Comparison of ENCODE assay signal across 8 mouse cellular contexts in the genomic region with DNA sequence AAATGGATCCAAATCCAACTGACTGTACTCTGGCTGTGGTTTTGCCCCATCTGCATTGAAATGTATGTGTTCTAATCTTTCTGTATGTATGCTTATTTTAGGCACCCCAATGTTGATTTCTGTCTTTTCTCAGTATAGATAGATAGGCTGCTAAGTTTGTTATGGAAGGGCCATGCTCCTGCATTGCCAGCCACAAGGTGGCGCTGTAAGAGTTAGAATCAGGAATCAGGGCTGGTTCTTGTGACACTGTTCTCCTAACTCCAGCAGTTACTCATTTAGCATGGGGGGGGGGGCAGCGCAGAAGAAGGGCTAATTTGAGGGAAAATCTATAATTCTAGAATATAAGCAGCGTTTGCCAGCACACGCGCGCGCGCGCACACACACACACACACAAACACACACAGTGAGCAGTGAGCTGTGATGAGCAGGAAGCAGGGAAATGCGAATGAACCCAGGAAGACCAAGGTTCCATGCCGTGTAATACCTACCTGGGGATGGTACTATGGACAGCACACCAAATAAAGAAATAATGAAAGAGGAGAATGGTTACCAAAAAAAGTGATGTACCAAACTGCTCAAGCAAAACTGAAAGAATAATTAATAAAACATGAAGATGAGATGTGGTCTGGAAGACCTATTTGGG.
DNase-seq lines count a peak whose midpoint lies in the region; ATAC-seq lines count a peak whose summit lies in the region.

No protein-coding gene starts in this region.

- H3K27me3 ChIP-seq in limb, embryonic 11.5 days (ENCODE audit: control insufficient read depth, insufficient read depth, low read length), result no peaks in the 10 kb centered on the region
- H3K27me3 ChIP-seq in neural tube, embryonic 15.5 days (replicated peaks), result no peaks in the 10 kb centered on the region

- no peak overlapping the region for H3K27ac ChIP-seq in limb, embryonic 11.5 days (replicated peaks; ENCODE audit: low read depth, low read length)
- H3K27ac ChIP-seq in neural tube, embryonic 15.5 days (replicated peaks), result no peak overlapping the region

- no peaks in the 10 kb centered on the region for H3K36me3 ChIP-seq in limb, embryonic 11.5 days (ENCODE audit: control insufficient read depth, insufficient read depth, low read length)
- peaks cover 21% of the 10 kb centered on the region for H3K36me3 ChIP-seq in neural tube, embryonic 15.5 days

- H3K4me1 ChIP-seq in limb, embryonic 11.5 days (ENCODE audit: control insufficient read depth, insufficient read depth, low read length), result no peaks in the 10 kb centered on the region
- H3K4me1 ChIP-seq in neural tube, embryonic 15.5 days, result 0 out of 2 replicates have a peak, but pooled peaks cover 5% of the 10 kb centered on the region

- no peaks in the 10 kb centered on the region for H3K9me3 ChIP-seq in limb, embryonic 11.5 days (ENCODE audit: control insufficient read depth, low read length)
- no peaks in the 10 kb centered on the region for H3K9me3 ChIP-seq in neural tube, embryonic 15.5 days (replicated peaks)

- H3K4me2 ChIP-seq in limb, embryonic 11.5 days (ENCODE audit: low read depth, severe bottlenecking), result no peak overlapping the region
- H3K4me2 ChIP-seq in neural tube, embryonic 15.5 days, result no peak overlapping the region

- no peak overlapping the region for H3K9ac ChIP-seq in limb, embryonic 11.5 days (ENCODE audit: low read length)
- H3K9ac ChIP-seq in neural tube, embryonic 15.5 days (replicated peaks), result no peak overlapping the region

- DNase-seq in 3T3-L1 (ENCODE audit: low read depth, low spot score) (peak; percentile 88), WW6 (ENCODE audit: low read depth, low spot score) (peak; percentile 16)
- peak; percentile 78 to 86 for DNase-seq in cerebellum, postnatal 14 days
- DNase-seq in frontal cortex, postnatal 36 days (ENCODE audit: low spot score in 2 of 2), result peak; percentile 65 to 83
- DNase-seq in kidney, adult 8-10 months, result peak; percentile 17 to 62
- peak; percentile 80 for DNase-seq in limb, embryonic 11.5 days (ENCODE audit: low spot score)
- peak; percentile 73 for DNase-seq in urinary bladder, postnatal 14 days (ENCODE audit: low spot score)

- no peak overlapping the region for H3K4me3 ChIP-seq in limb, embryonic 11.5 days (ENCODE audit: low read depth, low read length)
- H3K4me3 ChIP-seq in neural tube, embryonic 15.5 days (replicated peaks), result no peak overlapping the region

- 68% methylated on average over 11 of the region's 11 CpGs for WGBS in limb, embryonic 11.5 days
- WGBS in neural tube, embryonic 15.5 days, result 64% methylated on average over 11 of the region's 11 CpGs

- no peak for ATAC-seq in limb, embryonic 11.5 days (ENCODE audit: insufficient number of reproducible peaks, low FRiP score, low TSS enrichment, low read depth)
- ATAC-seq in neural tube, embryonic 15.5 days (ENCODE audit: low FRiP score), result 0 out of 2 replicates have a peak, but pooled peaks have one; percentile 46

Comparison
In these comparisons a context has a peak if more than half of its experiments do, and no peak if none do; other contexts are left out.
1. DNase-seq: peak in every context shown above with its lines; median percentile 88 in 3T3-L1; 82 in cerebellum, postnatal 14 days; 80 in limb, embryonic 11.5 days; 74 in frontal cortex, postnatal 36 days; 73 in urinary bladder, postnatal 14 days; 40 in kidney, adult 8-10 months; 16 in WW6.